Mouse (Mus musculus) R1 (cell line): Measurements from ENCODE around the gene Mrln.
"Not testable (repeated sequence)": the region's sequence is repeated elsewhere in the genome, so short reads cannot be mapped to it uniquely, and the experiment has no call there.

Experiments used
- DNase-seq: peaks from one replicate; pipeline ENCODE4 v3.0.0-alpha.2; 2018; ENCODE audit warnings: low read depth, low spot score

Gene Mrln

GRCm38 (mm10) chr10:70195279-70195678 is 9.2 kb upstream of the Mrln start:
- DNase-seq = no peak

DNA sequence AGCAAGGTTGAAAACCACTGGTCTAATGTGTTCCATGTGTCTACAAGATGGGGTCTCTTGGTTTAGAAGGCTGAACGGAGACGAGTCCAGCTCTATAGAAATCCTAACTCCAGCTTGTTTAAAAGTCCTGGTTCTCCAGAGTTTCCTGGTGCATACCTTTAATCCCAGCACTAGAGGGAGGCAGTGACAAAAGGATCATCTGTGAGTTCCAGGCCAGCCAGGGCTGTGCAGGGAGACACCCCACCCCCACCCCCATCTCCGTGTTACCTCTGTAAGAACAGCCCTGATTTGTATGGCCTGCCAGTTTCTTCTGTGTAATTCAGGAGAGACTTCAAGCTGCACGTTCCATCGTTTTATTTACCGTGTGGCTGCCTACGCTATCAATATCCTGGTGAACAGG is 8.7 kb upstream of the Mrln start:
- peak; percentile 80 for DNase-seq

GRCm38 (mm10) chr10:70196666-70197065 is 7.8 kb upstream of the Mrln start:
- no peak for DNase-seq

- DNase-seq = no peak
Measured at GRCm38 (mm10) chr10:70197601-70198000, 6.9 kb upstream of the Mrln start.

GRCm38 (mm10) chr10:70198012-70198411 is 6.5 kb upstream of the Mrln start:
- no peak for DNase-seq

DNA sequence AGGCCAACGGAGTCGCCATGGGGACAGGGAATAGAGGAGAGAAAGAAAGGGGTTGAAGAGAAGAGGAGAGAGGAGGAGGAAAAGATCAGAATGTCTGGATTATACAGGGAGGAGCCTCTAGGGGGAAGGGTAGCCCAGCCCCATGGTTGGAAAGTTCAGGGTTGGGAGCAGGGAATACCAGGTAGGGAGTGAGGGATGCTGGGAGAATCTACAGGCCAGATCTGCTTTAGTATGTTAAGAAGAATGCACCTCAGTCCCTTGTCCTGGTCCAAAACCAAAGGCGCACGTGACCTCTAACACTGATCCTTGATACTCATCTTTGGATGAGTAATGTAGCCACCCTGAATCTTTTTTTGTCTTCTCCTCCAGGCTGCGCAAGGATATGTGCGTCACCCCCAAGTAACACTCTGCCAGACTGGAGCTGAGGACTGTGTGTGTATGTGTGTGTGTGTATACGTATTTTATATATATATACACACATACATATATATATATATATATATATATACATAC is 5.5 kb upstream of the Mrln start:
- no peak for DNase-seq

- peak; percentile 62 for DNase-seq
Measured at GRCm38 (mm10) chr10:70199466-70200210, 4.8 kb upstream of the Mrln start.

GRCm38 (mm10) chr10:70200889-70201500 is 3.5 kb upstream of the Mrln start:
- DNase-seq = no peak

DNA sequence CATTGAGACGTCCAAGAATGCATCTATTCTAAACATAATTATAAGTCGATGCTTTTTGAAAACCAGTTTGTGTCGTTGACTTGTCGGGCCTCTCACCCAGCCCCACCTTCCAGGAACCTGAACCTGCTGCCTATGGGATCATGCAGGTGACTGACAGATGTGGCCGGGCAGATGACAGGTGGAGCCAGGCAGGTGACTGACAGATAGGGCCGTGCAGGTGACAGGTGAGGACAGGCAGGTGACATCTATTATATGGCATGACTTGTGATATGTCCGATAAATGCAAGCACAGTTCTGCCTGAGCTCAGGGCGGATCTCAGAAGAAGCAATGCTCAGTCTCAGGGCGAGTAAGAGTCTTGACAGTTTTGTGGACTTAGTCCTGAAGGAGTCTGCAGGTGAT is 6.8 kb downstream of the Mrln start:
- no peak for DNase-seq

DNA sequence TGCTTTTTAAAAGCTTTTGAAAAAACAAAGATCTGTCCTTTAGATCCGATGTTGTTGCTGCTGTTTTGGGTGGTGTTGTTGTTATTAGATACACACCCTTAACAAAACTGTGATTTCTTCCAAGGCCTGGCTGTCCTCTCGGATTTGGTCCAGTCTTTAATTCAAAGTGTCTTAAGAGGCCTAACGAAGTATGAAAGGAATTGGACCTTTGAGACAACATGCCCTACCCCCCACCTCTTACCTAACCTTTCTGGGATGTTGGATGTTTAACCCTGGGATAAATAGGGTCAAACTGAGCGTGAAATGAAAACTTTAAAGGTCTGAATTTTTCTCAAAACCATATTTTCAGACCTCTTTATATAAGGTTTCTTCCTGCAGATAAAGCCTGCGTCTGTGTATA is 16.5 kb downstream of the Mrln start:
- DNase-seq = no peak

- DNase-seq = not testable (repeated sequence)
Measured at GRCm38 (mm10) chr10:70222231-70222630, 17.8 kb downstream of the Mrln start.

DNA sequence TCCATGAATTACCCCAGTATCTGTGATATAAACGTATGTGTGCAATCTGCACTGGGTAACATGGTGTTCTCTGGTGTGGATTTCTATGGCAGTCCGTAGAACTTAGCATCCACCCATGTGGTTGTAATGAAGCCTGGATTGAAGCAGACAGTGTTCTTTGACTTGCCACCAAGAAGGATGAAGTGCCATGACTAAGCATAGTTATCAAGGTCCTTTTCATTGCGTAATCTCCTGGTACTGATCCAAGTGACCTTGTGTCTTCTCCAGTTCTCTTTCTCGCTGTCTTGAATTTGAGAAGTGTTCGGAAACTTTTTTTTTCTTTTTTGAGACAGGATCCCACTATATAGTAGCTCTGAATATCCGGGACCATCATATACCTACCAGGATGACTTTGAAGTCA is 20.1 kb downstream of the Mrln start:
- DNase-seq = no peak

- DNase-seq = no peak
Measured at GRCm38 (mm10) chr10:70225760-70226159, 21.3 kb downstream of the Mrln start.

- DNase-seq = no peak
Measured at GRCm38 (mm10) chr10:70226608-70227007, 22.1 kb downstream of the Mrln start.

GRCm38 (mm10) chr10:70230352-70230751 is 25.9 kb downstream of the Mrln start:
- DNase-seq = no peak

DNA sequence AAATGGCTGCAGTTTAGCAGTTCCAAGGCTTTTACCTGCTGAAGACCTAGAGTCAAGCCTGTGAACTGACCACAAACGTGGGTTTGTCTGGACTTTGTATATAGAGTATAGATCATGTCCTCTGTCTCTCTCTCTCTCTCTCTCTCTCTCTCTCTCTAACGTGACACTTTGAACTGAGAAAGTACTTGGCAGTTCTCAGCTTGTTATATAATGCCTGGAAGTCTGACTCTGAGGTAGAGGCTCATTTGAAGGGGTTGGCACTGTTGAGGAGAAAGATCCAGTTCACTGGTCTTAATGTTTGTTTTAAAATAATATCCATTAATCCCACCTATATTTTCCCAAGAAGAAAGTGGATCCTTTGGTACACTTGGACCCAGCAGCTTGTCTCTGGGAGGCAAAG is 33.5 kb downstream of the Mrln start:
- DNase-seq = no peak

DNA sequence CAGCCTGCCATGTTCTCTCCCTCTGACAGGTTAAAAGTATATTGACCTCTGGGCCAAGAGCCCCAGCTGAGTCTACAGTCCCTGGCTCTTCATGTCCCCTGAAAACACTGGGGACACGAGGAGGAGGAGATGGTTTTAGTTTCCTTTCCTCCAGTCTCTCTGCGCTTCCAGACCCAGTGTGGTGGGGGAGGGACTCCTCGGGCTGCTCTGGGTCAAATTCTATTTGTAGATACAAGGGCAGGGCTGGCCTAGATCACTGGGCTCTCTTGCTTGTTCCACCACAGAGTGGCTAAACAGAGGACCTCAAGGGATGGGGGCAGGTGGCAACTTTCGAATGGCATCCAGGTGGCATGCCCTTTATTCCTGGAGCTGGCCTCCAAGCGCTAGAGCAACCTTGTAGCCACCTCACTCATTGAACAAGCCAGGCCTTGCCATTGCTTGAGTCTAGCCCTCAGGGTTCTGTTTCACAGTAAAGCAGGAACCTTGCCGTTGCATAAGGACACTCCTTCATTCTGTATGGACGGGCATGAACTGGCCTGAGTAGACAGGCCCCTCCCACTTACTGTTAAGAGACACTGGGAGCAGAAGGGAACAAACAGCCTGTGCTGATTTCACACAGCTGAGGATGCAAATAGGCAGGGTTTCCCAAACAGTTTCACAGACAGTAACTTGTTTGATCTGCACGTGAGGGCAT is 38.4 kb downstream of the Mrln start:
- DNase-seq = peak; percentile 31

DNA sequence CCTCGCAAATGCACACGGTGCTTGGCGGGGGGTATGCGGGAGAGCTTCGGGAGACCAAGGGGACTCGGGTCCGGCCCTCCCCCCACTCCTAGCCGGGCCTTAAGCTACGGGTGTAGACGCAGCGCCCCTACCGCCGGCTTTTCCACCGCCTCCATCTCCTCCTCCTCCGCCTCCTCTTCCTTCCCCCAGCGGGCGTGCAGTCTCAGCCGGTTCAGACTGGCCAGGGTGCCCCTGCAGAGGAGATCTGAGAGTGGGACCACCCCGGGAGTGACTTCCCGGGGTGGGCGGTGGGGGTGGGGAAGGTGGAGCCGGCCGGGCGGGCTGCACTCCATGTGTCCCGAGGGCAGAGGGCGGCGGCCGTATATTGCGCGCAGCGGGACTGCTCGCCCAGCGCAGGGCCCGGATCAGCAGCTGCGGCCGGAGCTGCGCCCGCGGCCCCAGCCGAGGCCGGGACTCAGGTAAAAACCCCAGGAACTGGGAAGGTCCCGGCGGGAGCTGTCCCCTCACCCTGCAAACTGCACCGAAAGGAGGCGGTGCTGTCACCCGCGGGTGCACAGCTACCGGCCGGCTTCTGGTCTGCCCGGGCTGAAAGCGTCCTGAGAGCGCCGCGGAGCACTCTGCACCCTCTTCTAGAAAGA is 40.6 kb downstream of the Mrln start, which contains the start of gene Slc16a9:
Slc16a9 (plus strand) TSS at position 180 of the 638 bp plus-strand sequence.
- DNase-seq = peak; percentile 61

- peak; percentile 52 for DNase-seq
Measured at GRCm38 (mm10) chr10:70245559-70245945, 41.1 kb downstream of the Mrln start.

- DNase-seq = no peak
Measured at GRCm38 (mm10) chr10:70246076-70246475, 41.6 kb downstream of the Mrln start.

DNA sequence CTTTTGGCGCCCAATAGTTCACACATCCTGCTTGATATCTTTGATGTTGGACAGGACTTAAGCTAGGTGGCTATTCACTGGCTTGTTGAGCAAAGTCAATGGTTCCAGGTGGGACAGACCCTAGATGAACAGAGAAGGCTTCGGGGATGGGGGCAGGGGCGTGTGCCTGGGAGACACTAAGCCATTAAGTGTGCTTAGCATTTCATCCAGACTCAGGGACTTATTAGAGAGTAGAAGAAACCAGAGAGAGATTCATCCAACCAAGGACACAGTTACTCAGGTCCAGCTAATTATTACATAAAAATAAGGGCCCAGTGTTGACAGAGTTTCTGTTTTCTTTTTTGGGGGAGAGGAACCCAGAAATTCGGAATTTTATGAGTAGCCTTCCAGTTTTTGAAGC is 45.9 kb downstream of the Mrln start:
- no peak for DNase-seq

DNA sequence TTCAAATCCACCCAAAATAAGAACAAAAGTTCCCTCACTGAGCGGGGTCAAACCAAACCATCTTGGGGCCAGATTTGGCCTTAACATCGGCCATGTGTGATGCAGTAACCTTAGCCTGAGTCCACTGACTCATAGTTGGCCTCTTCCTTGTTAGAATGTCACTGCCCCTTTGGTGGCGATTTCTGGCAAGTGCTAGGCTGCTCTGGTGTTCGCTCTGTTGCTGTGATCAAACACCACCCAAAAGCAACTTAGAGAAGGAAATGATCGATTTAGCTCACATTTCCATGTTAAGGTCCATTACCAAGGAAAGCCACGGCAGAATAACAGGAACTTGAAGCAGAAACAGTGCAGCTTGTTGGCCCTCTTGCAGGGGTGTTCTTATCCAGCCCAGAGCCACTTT is 46.3 kb downstream of the Mrln start:
- DNase-seq = no peak
